Mouse (Mus musculus): ENCODE results near the gene Atp6v0a4. TPM values are rescaled to one million over a fixed set of nuclear protein-coding genes. Genes with fewer than 3 reads are reported as not detected.

Gene Atp6v0a4
- polyA plus RNA-seq, 1 experiment from 2014 or later, result not detected

DNA sequence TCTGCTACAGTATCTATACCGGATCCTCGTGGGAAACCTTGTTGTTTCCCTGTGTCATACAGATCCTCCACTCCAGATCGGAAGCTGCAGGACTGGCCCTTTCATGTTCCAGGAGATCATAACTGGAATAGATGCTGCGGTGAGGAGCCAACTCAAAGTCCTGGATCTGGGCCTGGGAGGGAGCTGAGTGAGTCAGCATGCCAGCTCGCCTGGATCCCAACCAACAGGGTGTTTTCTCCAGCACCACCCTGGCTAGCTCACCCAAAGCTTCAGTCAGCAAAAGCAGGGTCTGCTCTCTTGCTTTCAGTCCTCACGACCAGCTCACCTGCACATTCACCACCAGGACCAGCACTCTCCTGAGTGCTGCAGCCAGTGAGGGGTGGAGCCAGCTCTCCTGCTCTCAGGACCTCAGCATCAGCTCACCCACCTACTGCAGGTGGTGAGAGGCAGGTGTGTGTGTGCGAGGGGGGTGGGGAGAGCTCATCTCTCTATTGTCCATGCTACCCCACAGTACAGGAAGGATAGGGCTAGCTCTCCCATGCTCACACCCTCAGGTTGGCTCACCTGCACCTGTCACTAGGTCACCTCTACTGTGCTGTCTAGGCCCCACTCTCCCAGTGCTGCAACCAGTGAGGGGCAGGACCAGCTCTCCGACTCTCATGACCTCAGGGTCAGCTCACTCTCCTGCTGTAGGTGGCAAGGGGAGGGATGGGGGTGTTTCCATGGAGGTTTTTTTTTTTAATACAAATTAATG is 10.6 kb upstream of the Atp6v0a4 start:
- Histone ChIP-seq H3K9ac (ENCODE audit: low read depth, low read length) (no peak overlapping the region), H3K27ac (ENCODE audit: low read depth, low read length) (no peak overlapping the region), H3K9me3 (ENCODE audit: control insufficient read depth, low read length) (no peaks in the 10 kb centered on the region), H3K4me1 (replicated peaks; ENCODE audit: control insufficient read depth, insufficient read depth, low read length) (no peaks in the 10 kb centered on the region), H3K4me3 (ENCODE audit: low read depth, low read length) (no peak overlapping the region), H3K27me3 (ENCODE audit: control insufficient read depth, insufficient read depth, low read length) (no peaks in the 10 kb centered on the region), H3K36me3 (ENCODE audit: control insufficient read depth, insufficient read depth, low read length) (peaks cover 13% of the 10 kb centered on the region), H3K4me2 (replicated peaks; ENCODE audit: low read depth, low read length) (no peak overlapping the region)
- no peak for DNase-seq (ENCODE audit: low spot score)
- ATAC-seq (ENCODE audit: low FRiP score), result no peak
- WGBS, result 83% methylated on average over 8 of the region's 8 CpGs

DNA sequence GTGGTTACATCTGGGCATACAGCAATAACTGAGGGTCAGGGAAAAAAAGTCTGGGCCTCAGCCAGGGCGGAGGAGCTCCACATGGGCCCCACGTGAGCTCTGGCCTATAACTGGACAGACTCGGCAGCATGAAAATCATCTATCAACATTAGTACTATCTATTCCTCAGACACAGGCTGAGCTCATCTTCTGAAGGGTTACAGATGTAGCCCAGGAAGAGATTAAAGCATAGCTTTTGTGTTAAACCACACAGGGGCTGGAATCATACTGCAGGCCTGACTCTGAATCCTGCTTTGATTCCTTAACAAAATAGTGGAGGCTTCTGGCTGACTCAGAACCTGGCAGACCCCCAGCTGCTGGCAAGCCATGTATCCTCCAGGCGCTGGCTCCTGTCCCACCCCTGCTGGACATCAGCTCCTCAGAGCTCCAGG is 7.4 kb upstream of the Atp6v0a4 start:
- no peak for ATAC-seq (ENCODE audit: low FRiP score)

DNA sequence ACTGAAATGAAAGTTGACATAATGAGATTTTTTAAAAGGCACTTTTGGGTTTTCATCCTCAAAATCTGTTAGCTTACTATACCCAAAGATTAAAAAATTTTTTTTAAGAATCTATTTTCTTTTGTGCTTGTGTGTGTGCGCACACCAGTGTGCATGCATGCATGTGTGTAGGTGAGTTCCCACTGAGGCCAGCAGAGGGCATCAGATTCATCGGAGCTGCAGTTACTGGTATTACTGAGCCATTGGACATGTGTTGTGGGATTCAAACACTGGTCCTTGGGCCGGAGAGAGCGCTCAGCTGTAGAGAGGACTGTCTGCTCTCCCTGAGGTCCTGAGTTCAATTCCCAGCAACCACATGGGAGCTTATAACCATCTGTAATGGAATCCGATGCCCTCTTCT is 5.5 kb upstream of the Atp6v0a4 start:
- H3K9ac ChIP-seq (ENCODE audit: low read depth, low read length), result no peak overlapping the region
- no peaks in the 10 kb centered on the region for H3K9me3 ChIP-seq (ENCODE audit: control insufficient read depth, low read length)
- no peak overlapping the region for H3K4me2 ChIP-seq (replicated peaks; ENCODE audit: low read depth, low read length)
- ATAC-seq (ENCODE audit: low FRiP score) (no peak), DNase-seq (ENCODE audit: low spot score) (no peak)
- H3K36me3 ChIP-seq (ENCODE audit: control insufficient read depth, insufficient read depth, low read length), result peaks cover 14% of the 10 kb centered on the region
- no peak overlapping the region for H3K27ac ChIP-seq (ENCODE audit: low read depth, low read length)
- H3K27me3 ChIP-seq (ENCODE audit: control insufficient read depth, insufficient read depth, low read length), result no peaks in the 10 kb centered on the region
- H3K4me1 ChIP-seq (replicated peaks; ENCODE audit: control insufficient read depth, insufficient read depth, low read length), result no peaks in the 10 kb centered on the region
- no peak overlapping the region for H3K4me3 ChIP-seq (ENCODE audit: low read depth, low read length)
- WGBS, result 97% methylated on average over 5 of the region's 5 CpGs

More for the DNA sequence above, 7.4 kb upstream of the Atp6v0a4 start:
- no peak overlapping the region for H3K4me3 ChIP-seq (ENCODE audit: low read depth, low read length)
- no peaks in the 10 kb centered on the region for H3K9me3 ChIP-seq (ENCODE audit: control insufficient read depth, low read length)
- DNase-seq (ENCODE audit: low spot score), result no peak
- peaks cover 17% of the 10 kb centered on the region for H3K36me3 ChIP-seq (ENCODE audit: control insufficient read depth, insufficient read depth, low read length)
- no peaks in the 10 kb centered on the region for H3K4me1 ChIP-seq (replicated peaks; ENCODE audit: control insufficient read depth, insufficient read depth, low read length)
- H3K9ac ChIP-seq (ENCODE audit: low read depth, low read length), result no peak overlapping the region
- no peak overlapping the region for H3K27ac ChIP-seq (ENCODE audit: low read depth, low read length)
- WGBS, result 87% methylated on average over 4 of the region's 4 CpGs
- H3K27me3 ChIP-seq (ENCODE audit: control insufficient read depth, insufficient read depth, low read length), result no peaks in the 10 kb centered on the region
- H3K4me2 ChIP-seq (replicated peaks; ENCODE audit: low read depth, low read length), result no peak overlapping the region

DNA sequence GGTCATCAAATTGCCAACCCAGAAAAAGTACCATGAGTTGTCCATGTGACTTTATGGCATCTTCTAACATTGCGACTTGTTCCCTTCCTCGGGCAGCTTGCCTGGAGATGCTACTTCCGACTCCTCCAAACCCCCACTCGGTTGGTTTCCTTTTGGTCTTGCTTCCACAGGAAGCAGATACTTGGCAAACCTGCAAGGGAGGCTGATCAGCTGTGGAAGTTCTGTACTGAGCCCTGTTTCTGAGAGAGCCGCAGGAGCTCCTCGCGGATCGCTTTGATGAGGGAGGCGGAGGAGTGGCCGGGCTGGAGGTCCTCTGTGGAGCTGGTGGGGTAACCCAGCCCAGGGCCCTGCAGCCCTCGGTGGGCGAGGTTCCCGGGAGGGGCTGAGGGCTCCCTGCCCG is 3.7 kb upstream of the Atp6v0a4 start:
- no peak overlapping the region for H3K4me2 ChIP-seq (replicated peaks; ENCODE audit: low read depth, low read length)
- 92% methylated on average over 14 of the region's 14 CpGs for WGBS
- ATAC-seq (ENCODE audit: low FRiP score), result no peak

DNA sequence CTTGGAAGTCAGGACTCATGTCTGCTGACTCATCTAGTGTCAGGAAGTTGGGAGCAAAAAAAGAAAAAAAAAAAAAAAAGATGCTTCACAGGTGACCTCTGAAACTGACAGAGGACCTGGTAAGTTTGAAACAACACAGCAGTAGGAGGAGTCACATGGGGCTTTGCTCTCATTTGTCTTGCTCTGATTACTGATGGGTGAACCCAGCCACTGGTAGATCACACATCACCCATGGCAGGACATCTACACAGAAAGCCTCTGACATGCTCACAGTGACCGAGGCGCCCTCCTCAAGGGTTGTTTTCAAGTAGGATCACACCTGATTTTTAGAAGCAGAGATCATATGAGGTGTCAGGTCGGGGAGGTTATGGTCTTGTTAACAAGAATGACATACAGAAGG is 1.1 kb upstream of the Atp6v0a4 start:
- Histone ChIP-seq H3K27me3 (ENCODE audit: control insufficient read depth, insufficient read depth, low read length) (no peaks in the 10 kb centered on the region), H3K36me3 (ENCODE audit: control insufficient read depth, insufficient read depth, low read length) (peaks cover 8% of the 10 kb centered on the region), H3K27ac (ENCODE audit: low read depth, low read length) (no peak overlapping the region), H3K9ac (ENCODE audit: low read depth, low read length) (no peak overlapping the region), H3K4me1 (replicated peaks; ENCODE audit: control insufficient read depth, insufficient read depth, low read length) (no peaks in the 10 kb centered on the region), H3K4me3 (ENCODE audit: low read depth, low read length) (no peak overlapping the region), H3K4me2 (replicated peaks; ENCODE audit: low read depth, low read length) (no peak overlapping the region), H3K9me3 (ENCODE audit: control insufficient read depth, low read length) (no peaks in the 10 kb centered on the region)
- 93% methylated on average over 3 of the region's 3 CpGs for WGBS
- DNase-seq (ENCODE audit: low spot score) (no peak), ATAC-seq (ENCODE audit: low FRiP score) (no peak)

More for the DNA sequence above, 3.7 kb upstream of the Atp6v0a4 start:
- H3K36me3 ChIP-seq (ENCODE audit: control insufficient read depth, insufficient read depth, low read length), result peaks cover 12% of the 10 kb centered on the region
- H3K27ac ChIP-seq (ENCODE audit: low read depth, low read length), result no peak overlapping the region
- no peak overlapping the region for H3K4me3 ChIP-seq (ENCODE audit: low read depth, low read length)
- H3K9me3 ChIP-seq (ENCODE audit: control insufficient read depth, low read length), result no peaks in the 10 kb centered on the region
- H3K27me3 ChIP-seq (ENCODE audit: control insufficient read depth, insufficient read depth, low read length), result no peaks in the 10 kb centered on the region
- DNase-seq (ENCODE audit: low spot score), result no peak
- no peak overlapping the region for H3K9ac ChIP-seq (ENCODE audit: low read depth, low read length)
- H3K4me1 ChIP-seq (replicated peaks; ENCODE audit: control insufficient read depth, insufficient read depth, low read length), result no peaks in the 10 kb centered on the region

DNA sequence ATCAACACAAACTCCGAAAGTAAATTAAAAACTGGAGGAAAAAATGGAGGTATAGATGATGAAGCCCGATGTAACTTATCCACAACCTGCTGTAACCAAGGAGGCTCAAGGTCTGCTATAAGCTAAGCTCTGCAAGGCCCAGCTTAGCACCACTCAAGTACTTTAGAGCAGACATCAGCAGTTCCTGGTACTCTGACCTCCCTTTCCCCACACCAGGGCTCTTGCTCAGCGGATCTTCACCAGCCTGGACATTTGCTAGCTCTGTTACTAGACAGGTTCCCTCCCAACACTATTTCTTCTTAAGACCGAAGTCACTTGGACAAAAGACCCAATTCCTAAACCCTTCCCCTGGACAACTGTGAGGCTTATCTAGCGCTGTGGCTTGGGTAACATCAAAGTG is 496 bp upstream of the Atp6v0a4 start:
- H3K4me3 ChIP-seq (ENCODE audit: low read depth, low read length), result no peak overlapping the region
- no peaks in the 10 kb centered on the region for H3K27me3 ChIP-seq (ENCODE audit: control insufficient read depth, insufficient read depth, low read length)
- H3K4me2 ChIP-seq (replicated peaks; ENCODE audit: low read depth, low read length), result no peak overlapping the region
- DNase-seq (ENCODE audit: low spot score) (no peak), ATAC-seq (ENCODE audit: low FRiP score) (no peak)
- no peak overlapping the region for H3K9ac ChIP-seq (ENCODE audit: low read depth, low read length)
- H3K27ac ChIP-seq (ENCODE audit: low read depth, low read length), result no peak overlapping the region
- H3K4me1 ChIP-seq (replicated peaks; ENCODE audit: control insufficient read depth, insufficient read depth, low read length), result no peaks in the 10 kb centered on the region
- H3K9me3 ChIP-seq (ENCODE audit: control insufficient read depth, low read length), result no peaks in the 10 kb centered on the region
- H3K36me3 ChIP-seq (ENCODE audit: control insufficient read depth, insufficient read depth, low read length), result peaks cover 3% of the 10 kb centered on the region
- 93% methylated on average over 5 of the region's 5 CpGs for WGBS

DNA sequence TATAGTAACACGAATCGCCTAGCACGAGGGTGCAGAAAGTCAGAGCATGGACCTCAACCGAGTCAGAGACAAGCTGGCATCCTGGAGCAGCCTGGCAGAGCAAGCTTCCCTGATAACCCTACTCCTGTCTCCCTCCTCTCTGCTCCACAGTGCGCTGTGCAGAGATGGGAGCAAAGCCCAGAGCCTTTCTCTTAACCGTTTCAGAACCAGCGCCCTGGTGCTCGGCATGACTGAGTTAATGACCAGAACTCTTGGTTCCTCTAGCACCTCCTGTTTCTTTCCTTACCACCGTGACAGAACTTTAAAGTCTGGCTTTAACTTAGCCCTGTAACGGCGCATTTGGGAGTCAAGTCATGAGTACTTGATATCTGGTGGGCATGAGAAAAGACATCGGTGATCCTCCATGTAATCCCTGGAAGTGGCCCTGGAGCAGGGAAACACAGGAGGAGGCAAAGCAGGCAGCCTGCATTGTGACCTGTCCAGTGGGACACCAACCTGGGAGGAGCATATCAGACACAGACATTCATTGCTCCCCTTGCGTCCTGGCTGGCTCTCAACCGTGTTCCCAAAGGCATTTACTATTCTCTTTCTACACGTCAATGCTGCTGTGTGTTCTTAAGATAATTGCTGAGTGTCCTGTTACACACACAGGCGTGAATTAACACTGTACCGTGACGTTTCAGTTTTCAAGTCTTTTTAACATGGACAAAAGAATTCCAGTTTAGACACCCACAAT is 747 bp downstream of the Atp6v0a4 start:
- Histone ChIP-seq H3K9me3 (ENCODE audit: control insufficient read depth, low read length) (no peaks in the 10 kb centered on the region), H3K4me3 (ENCODE audit: low read depth, low read length) (no peak overlapping the region), H3K36me3 (ENCODE audit: control insufficient read depth, insufficient read depth, low read length) (peaks cover 3% of the 10 kb centered on the region; the same call in 1 of the 2 replicates), H3K27me3 (ENCODE audit: control insufficient read depth, insufficient read depth, low read length) (no peaks in the 10 kb centered on the region), H3K4me1 (replicated peaks; ENCODE audit: control insufficient read depth, insufficient read depth, low read length) (no peaks in the 10 kb centered on the region), H3K9ac (ENCODE audit: low read depth, low read length) (no peak overlapping the region), H3K27ac (ENCODE audit: low read depth, low read length) (no peak overlapping the region), H3K4me2 (replicated peaks; ENCODE audit: low read depth, low read length) (no peak overlapping the region)
- 81% methylated on average over 18 of the region's 18 CpGs for WGBS
- DNase-seq (ENCODE audit: low spot score) (no peak), ATAC-seq (ENCODE audit: low FRiP score) (no peak)

DNA sequence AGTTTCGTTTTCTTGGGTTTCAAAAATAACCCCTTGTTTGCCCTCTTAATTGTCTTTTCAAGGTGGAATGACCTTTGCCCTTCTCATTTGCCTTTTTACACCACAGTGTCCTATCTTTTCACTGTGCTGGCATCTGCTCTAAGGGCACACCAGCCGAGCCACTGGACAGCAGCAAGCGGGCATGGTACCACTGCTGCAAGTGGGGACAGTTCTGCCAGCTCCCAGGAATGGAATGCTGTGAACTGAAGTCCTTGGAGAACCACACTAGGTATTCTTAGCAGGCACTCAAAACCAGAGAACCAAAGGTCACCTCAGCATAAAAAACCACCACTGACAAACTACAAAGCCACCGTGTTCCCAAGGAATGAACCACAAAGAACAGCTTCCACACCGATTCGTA is 1.6 kb downstream of the Atp6v0a4 start:
- H3K9me3 ChIP-seq (ENCODE audit: control insufficient read depth, low read length), result no peaks in the 10 kb centered on the region
- H3K4me1 ChIP-seq (replicated peaks; ENCODE audit: control insufficient read depth, insufficient read depth, low read length), result no peaks in the 10 kb centered on the region
- H3K9ac ChIP-seq (ENCODE audit: low read depth, low read length), result no peak overlapping the region
- no peak overlapping the region for H3K4me3 ChIP-seq (ENCODE audit: low read depth, low read length)
- no peak overlapping the region for H3K27ac ChIP-seq (ENCODE audit: low read depth, low read length)
- no peaks in the 10 kb centered on the region for H3K27me3 ChIP-seq (ENCODE audit: control insufficient read depth, insufficient read depth, low read length)
- H3K4me2 ChIP-seq (replicated peaks; ENCODE audit: low read depth, low read length), result no peak overlapping the region
- no peak for ATAC-seq (ENCODE audit: low FRiP score)
- H3K36me3 ChIP-seq (ENCODE audit: control insufficient read depth, insufficient read depth, low read length), result no peaks in the 10 kb centered on the region
- no peak for DNase-seq (ENCODE audit: low spot score)
- 65% methylated on average over 6 of the region's 6 CpGs for WGBS

DNA sequence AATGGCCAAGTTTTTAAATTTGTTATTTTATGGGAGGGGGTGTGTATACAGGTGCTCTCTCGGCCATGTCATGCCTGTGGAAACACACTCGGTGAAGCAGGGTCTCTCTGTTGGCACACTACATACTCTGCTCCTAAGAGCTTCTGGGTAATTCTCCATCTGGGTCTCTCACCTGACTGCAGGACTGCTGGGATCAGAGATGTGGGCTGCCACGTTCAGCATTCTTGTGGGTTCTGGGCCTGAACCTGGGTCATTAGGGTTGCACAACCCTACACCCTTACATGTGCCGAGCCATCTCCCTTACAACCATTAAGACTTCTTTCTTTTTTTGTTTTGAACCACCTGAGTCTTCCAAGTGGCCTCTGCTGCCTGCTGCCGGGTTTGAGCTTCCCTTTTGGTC is 2.5 kb downstream of the Atp6v0a4 start:
- WGBS, result 79% methylated on average over 5 of the region's 5 CpGs
- H3K27me3 ChIP-seq (ENCODE audit: control insufficient read depth, insufficient read depth, low read length), result no peaks in the 10 kb centered on the region
- no peak overlapping the region for H3K9ac ChIP-seq (ENCODE audit: low read depth, low read length)
- no peak overlapping the region for H3K4me3 ChIP-seq (ENCODE audit: low read depth, low read length)
- no peak overlapping the region for H3K27ac ChIP-seq (ENCODE audit: low read depth, low read length)
- DNase-seq (ENCODE audit: low spot score) (no peak), ATAC-seq (ENCODE audit: low FRiP score) (no peak)
- no peaks in the 10 kb centered on the region for H3K36me3 ChIP-seq (ENCODE audit: control insufficient read depth, insufficient read depth, low read length)
- no peak overlapping the region for H3K4me2 ChIP-seq (replicated peaks; ENCODE audit: low read depth, low read length)
- no peaks in the 10 kb centered on the region for H3K9me3 ChIP-seq (ENCODE audit: control insufficient read depth, low read length)
- H3K4me1 ChIP-seq (replicated peaks; ENCODE audit: control insufficient read depth, insufficient read depth, low read length), result no peaks in the 10 kb centered on the region

All from hindbrain, embryonic 11.5 days (tissue).